Mouse (Mus musculus) adrenal gland, adult 2 months (tissue): ENCODE measurements around the gene Cdh4. TPM values are rescaled to one million over a fixed set of nuclear protein-coding genes. Genes with fewer than 3 reads are reported as not detected.

ENCODE experiments used
- DNase-seq: peaks from one replicate; pipeline ENCODE4 v3.0.0; 2021
- polyA plus RNA-seq: library from polyadenylated mRNA; depleted of rRNA; stranded (reverse); fragments of >200 nt; gene quantifications from 2 replicates; pipeline ENCODE4 v1.2.3, GENCODE M21; 2012
- total RNA-seq, 2 experiments: library from RNA; stranded (reverse); gene quantifications; 2 replicates each; pipeline ENCODE4 v1.2.3; 2021

The Cdh4 gene
- total and polyA plus RNA-seq, 3 experiments = 2.8 to 5.0 (median 3.3) TPM

DNA sequence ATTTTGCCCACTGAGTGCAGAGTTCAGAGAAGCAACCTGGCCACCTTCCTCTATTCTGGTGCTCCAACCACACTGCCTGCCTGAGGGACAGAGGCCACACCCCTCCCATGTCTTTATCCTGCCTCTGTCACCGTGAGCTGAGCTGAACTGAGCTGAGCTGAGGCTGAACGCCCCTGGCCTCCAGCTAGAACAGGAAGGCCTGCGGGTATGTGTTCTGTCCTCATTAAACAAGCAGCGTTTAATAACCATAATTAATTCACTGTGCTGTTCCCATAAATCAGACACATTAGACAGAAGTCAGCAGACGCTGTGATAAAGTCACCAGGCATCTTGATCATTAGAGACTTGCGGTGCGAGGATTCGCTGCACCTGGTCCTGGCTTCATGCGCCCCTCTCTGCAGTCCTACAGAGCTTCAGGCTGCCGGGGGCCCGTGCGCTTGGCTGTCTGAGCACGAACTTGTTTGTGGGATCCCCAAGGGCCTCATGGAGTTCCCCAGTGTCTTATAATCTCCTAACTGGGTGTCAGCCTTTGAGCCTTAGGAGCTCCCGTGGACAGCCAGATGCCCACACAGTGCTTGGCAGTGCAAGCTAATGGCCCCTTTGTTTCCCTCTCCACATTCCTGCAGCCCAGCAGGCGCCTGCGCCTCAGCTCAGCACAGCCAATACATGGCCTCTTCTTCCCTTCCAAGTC lies 291.1 kb downstream of the Cdh4 start:
- no peak for DNase-seq

DNA sequence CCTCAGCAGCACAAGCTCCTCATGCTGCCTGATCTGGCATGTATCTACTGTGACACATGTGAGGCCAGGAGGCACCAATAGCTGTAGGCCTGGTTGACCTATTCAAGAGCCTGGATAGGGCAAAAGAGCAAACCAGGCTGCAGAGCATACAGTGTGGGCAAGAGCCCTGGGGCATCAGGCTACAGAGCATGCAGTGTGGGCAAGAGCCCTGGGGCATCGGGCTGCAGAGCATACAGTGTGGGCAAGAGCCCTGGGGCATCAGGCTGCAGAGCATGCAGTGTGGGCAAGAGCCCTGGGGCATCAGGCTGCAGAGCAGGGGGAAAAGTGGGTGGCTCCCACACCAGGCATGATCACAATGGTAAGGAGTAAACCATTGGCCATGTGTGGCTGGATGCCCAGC lies 300.2 kb downstream of the Cdh4 start:
- DNase-seq = no peak

DNA sequence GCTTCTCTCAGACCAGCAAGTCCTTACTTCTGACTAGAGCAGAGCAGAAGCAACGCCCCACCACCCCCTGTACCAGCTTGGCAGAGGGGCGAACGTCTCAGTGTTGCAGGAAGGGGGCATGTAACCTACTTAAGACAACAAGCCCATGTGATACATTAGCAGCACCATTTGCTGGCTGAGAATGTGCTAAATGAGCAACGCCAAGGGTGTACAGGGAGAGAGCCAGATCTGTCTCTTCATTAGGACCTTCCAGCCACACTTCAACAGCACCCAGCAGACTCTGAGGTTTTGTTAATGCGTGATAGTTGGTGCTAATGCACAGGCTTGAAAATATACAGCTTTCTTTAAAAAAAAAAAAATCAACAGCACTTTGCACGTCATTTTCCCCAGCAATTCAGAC lies 300.6 kb downstream of the Cdh4 start:
- DNase-seq = no peak

DNA sequence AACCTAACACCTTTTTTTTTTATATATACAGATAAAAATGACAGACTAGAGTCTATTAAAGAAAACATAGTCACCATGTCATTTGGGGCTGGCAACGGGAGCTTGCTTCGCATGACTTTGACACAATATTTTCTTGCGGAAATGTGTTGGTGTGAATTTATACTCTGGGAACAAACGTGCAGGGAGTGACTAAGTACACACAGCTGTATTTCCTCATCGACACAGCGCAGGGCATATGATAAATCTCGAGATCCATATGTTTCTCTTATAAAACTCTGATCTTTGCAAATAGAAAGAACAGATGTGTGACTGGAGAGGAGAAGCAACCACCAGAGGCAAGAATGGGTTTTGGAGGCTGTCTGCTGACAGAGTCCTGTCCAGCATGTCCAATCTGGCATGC lies 304.3 kb downstream of the Cdh4 start:
- no peak for DNase-seq

DNA sequence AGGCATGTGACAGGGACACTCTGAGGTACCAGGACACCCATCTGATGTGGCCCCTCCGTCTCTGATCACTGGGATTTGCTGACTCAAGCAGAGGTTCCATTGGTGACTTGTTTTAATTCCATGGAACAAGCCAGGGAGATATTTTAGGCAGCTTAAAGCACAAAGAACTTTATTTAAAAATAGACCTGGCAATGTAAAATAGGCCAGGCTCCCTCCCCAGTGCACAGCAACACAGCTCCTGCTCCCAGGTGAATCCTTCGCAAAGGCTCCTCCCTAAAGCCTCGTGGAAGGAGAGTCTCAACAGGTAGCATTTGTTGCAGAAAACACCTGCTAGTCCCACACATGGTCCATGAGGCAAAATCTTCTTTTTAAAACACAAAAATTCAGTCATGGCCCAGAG lies 307.2 kb downstream of the Cdh4 start:
- no peak for DNase-seq

DNA sequence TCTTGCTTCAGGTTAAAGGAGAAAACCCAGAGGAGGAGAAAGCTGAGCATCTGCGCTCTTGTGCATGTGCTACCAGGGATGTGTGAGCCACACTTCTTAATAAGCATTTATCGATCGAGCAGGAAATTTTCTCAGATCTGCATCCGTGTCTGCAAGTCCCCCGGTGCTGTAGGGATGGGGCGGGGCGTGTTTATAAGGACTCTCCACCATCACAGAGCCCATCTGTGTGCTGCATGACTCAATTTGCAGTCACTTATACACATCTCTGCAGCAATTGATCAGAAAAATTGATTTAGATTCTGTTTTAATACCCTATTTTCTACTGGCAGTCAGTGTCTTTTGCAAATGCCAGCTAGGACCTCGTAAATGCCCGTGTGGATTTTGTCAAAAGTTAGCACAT lies 311.6 kb downstream of the Cdh4 start:
- DNase-seq = no peak

DNA sequence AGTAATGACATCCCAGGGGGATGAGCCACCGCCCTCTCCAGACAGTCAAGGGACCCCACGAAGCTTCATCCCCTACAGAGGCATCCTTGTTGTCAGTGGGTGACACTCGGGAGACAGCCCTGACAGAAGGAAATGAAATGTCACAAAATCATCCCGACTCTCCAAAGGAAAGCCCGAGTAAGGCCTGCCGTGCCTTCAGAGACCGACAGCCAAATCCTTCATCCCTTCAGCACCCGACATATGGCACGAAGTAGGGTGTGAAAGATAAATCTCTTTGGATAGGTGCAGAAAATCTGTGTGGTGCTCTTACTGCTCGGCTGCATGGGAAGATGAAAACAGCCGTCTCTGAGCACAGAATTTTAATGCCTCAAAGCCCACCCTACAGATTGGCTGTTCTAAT lies 312.5 kb downstream of the Cdh4 start:
- DNase-seq = no peak

DNA sequence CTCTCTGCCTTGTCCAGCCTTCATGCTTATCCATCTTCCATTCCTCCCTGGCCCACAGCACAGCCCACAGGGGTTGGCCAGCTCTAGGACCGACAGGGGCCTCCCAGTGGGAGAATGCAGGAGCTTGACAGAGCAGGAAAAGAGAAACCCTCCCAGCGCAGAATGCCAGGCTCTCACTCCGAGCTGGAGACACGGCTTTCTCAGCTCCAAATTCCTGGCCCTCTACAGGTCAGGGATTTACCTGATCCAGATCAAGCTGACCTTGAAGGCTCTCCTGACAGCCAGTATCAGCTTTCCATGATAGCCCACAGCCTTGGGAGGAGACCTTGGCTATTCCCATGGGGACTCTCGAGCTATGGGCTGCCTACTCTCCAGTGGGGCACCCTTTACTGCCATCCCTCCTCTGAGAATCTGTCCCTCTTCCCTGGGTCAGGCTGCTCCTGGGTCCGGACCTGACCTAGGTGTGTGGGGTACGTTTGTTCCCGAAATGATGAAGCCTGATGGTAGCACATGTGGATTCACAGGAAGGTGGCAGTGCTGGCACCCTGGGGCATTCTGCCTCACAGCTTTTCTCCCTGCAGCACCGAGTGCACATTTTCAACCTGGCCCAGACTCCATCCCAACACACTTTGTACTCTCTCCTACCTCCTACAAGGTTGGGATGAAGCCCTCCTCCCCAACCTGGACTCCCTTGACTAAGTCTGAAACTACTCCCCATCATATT lies 319.6 kb downstream of the Cdh4 start:
- DNase-seq = no peak

DNA sequence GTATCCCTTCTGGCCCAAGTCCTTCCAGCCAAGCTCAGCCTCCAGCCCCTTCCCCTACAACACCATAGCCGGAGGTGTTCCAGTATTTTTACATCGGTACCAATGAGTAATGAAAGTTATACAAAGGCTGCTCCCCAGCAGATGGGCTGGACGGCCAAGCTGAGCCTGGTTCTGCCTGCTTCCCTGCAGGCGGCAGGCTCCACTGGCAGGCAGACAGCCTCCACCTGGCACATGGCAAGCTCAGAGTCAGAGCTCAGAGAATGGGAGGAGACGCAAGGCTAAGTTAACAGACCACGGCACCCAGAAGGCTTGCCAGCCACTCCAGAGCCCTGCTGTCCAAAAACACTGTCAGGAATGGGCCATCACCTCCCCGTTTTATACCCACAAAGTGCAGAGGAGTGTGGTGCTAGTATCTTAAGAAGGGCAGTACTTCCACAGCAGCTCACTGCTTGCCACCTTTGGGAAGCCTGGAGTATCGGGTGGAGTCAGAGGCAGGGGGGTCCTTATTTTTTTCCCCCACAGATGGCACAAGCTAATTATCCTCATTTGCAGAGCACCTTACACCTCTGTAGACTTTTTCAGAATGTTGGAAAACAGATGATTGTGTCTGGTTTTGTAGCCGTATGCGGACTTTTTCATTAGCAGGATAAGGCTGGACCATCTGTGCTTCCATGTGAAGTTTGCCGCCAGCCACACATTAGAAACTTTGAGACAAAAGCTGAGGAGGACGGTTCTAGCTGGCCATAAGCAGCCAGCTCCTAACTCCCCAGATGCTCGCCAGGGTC lies 320.5 kb downstream of the Cdh4 start:
- no peak for DNase-seq

DNA sequence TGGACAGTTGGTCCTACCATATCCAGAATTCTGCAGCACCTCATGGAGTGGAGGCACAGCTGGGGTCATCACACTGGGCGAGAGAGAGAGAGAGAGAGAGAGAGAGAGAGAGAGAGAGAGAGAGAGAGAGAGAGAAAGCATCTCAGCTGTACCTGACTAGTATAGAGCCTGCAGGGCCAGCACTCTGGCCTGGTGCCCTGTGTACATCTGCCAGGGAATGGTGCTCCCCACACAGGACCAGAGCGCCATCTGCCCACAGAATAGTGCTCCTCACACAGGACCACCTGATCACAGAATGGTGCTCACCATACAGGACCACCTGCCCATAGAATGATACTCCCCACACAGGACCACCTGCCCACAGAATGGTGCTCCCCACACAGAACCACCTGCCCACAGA lies 322.2 kb downstream of the Cdh4 start:
- DNase-seq = no peak

DNA sequence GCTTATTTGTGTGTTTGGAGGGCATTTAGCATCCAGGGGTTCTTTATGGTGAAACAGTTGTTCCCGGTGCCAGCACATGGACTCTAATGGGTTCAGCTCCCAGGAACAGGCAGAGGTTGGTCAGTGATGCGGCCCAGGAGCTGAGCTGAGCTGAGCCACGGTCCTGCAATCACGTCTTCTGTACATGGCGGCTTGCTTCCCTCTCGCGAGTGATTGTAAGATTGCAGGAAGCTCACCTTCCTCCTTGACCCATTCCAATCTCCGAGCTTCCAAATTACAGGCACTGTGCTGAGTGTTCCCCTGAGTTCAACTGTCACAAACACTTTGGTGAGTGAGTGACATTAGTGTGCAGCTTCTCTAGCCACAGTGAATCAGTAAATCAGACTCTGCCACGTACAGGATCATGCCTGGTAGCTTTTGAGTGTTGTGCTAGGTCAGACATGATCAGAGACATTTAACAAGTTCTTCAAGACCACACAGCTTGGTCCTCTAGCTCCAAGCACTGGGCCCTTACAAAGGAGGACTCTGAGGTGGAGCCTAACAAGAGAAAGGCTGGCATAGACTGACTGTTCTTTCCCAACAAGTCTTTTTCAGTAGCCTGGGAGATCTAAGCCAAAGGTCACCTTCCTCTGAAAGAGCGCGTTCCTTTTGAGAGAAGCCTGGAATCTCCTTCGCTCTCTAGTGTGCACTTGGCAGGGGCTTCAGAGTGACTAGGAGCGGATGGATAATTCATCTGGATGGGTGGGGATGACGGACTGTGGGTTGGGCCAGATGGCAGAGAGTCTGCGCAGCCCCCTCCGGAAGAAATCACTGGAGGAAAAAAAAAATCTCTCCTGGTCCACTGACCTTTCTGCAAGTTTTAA lies 324.7 kb downstream of the Cdh4 start:
- no peak for DNase-seq

DNA sequence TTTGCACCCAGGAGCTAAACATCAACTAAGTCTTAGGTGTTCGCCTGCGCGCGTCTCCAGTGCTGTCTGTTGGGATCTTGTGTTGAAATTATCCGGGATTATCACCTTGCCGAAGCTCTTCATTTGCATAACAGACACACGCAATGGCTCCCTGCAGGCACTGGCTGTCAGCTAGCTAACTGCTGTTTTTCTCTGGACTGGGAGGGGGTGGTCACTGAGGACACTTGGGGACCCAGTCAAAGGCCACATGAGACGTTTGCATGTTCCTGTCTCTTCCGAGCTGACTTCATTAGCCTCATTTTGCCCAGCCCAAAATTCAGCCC lies 325.3 kb downstream of the Cdh4 start:
- DNase-seq = no peak

DNA sequence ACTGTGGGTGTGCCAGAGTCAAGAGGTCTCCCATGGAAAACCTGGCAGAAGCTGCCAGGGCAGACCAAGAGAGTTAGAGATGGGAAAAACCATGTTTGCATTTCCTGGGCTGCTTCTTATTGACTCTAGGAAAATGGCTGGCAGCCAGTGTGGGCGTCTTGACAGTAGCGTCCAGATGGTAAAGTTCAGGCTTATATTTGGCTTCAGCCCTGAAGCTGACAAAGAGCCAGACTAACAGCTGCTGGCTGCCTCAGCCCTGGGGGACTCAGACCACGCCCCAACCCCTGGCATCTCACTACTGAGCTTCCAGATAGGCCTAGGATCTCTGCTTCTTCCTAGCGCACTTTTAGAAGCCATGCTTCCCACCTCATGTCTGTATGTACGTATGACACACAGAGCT lies 326.9 kb downstream of the Cdh4 start:
- no peak for DNase-seq

DNA sequence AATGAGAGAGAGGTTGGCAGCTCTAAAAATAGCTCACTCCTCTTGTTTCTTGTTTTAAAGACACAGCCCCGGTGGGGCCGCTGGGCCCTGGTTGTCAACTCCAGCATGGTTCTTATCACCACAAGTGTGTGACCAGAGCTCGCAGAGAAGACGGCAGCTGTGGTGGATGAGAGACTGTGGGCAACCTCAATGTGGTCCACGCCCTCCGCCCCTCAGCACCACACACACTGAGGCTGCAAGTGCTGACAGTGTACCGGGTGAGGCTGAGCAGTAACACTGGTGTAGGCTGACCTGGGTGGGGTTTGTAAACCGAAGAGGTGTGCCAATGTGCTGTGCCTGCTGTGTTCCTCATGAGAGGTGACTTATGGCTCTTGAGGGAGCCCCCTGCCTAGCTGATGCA lies 327.7 kb downstream of the Cdh4 start:
- DNase-seq = no peak

DNA sequence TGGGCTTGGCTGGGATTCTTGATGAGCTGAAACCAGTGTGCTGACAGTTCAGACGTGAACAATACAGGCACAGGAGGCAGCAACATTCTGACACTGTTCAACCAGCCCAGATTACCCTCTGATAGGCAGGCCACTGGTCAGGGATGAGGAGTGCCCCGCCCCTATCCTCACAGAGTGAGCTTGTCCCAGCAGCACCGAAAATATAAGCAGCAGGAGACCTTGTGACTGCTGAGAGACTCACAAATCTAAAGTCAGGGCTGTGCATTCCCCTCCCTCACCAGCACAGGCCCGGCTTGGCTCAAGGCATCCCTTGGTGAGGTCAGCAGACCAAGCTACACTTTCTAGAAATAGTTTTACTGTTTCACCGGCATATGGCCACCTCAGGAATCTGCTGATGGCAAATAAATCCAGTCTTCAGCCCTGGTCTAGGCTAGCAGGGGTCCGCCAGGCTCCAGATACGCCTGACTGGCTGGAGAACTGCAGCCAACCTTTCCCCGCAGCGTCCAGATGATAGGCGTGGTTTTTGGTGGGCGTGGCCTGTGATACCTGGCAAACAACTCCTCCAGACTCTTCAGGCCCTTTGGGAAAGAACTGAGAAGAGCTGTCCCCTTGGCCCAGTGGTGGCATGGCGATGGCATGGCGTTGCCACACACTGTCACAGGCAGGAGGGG lies 332.3 kb downstream of the Cdh4 start:
- DNase-seq = no peak

DNA sequence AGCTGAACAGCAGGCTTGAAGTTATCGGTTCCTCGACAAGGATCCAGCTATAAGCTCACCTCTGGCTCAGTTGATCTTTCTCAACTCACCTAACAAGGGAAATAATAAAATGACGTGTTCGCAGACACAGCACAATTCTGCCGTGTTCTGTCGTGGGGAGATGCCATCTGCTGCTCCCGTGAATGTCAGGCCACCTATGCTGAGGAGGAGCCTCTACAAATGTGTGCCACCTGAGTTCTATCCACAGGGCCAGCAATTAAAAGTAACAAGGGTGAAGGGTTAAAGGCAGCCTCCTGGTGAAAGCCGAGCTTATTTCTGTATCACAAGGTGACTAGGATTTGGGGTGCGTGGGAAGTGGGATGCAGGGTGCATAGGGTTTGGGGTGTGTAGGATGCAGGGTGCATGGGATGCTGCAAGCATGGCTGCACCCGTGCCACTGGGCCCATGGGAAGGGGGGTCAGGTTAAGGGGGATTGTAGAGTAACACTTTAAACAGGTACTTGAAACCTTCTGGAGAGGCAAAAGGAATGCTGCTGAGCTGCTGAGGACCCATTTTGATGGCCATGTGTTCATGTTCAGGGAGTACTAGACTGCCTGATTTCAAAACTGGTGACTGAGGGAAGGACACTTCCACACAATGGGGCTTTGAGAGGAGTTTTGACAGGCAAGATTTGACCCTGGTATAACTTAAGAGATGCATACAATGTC lies 333.9 kb downstream of the Cdh4 start:
- no peak for DNase-seq

DNA sequence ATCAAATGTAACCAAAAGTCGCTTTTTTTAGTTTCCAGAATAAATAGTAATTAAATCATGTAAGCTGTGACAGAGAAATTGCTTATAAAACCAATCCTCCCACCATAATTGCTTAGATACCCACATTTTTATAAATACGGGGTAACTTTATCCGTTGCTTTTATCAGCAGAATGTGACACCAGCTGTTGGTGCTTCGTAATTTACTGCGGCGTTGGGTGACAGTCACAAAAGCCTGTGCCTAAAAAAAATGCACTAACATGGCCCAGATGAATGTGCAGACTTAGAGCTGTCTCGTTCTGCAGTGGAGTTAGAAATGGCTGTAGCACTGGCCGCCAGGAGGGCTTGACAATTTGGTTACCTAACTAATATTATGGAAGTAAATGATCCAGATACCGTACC lies 337.0 kb downstream of the Cdh4 start:
- no peak for DNase-seq

DNA sequence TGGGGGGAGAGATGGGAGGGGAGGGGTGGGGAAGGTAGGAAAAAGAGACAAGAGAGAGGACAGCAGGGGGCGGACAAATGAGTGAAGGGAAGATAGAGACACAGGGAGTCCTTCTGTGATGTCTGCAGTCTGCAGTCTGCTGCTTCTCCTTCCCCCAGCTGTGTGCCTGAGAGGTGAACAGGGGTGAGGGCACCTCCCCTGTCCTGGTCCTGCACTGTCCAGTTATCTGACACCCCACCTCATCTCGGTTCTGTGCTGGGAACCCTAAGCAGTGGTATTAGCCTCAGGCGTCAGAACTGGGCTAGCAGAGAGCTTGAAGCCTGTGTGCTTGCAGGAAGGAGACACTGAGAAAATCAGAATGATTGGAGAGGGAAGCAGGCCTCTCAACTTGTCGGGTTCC lies 338.7 kb downstream of the Cdh4 start:
- no peak for DNase-seq

DNA sequence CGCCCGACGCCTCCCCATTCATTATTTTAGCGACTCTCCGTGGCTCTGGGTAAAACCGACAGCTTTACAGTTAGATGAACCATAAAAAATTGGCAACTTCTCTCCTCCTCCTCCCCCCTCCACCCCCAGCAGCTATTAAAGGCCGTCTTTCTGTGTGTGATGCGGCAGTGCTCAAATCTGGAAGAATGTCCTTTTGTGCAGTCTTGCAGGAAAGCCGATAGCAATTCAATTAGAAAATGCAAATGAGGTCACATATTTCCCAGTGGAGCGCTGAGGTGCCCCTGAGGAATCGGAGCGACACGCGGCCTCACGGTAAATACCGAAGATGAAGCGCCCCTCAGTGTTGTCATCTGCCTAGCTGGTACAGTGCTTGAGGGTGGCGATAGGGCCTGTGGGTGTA lies 345.0 kb downstream of the Cdh4 start:
- DNase-seq = no peak

DNA sequence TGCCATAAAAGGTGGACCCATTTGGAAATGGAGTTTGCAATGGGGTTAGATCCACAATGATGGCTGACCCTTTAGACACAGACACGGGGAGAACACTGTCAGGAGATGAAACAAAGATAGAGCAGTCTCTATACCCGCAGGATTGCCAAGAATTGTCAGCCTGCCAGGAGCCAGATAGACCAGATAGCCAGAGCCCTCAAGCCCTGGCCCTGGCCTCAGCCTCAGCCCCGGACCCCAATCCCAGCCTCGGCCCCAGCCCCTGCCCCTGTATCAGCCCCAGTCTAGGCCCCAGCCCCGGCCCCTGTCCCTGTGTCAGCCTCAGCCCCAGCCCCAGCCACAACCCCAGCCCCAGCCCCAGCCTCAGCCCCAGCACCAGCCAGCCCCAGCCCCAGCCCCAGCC lies 345.6 kb downstream of the Cdh4 start:
- DNase-seq = no peak

DNA sequence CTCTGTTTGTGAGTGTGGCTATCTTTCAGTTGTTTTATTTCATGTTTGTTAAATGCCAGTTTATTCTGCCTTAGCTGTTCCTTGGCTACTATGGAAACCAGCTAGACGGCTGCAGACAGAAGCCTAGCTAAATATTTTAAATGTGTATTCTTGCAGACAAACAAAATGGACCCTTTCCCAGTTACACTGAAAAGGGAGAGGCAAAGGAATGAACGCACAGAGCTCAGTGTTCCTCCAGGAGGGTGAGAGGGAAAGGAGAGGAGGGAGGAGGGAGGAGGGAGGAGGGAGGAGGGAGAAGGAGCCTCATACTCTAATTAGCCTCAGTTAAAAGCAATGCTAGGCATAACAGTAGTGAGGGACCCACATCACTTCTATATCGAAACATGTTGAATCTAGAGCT lies 348.5 kb downstream of the Cdh4 start:
- no peak for DNase-seq
